Mouse (Mus musculus): Measurements from ENCODE around the gene Foxj2. TPM values are rescaled to one million over a fixed set of nuclear protein-coding genes. Genes with fewer than 3 reads are reported as not detected.

Foxj2 gene
- total and polyA plus RNA-seq, 3 experiments, result 1.9 to 5.4 (median 2.5) TPM

DNA sequence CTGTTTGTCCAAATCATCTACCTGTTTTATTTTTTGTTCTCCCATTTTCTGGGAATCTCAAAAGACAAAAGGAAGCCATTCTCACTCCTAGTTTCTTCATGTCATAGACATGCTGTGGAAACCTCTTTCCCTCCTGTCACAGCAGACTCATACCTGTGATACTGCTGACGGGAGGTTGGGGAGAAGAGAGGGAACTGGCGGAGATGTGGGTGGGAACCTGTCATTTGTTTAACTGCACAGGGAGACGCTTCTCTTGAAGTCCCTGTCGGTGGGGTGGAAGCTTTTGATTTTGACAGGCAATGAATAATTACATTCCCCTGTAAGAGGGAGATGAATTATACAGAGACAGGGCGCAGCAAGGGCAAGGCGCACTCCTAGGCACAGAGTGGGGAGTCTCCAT lies 24.0 kb downstream of the Foxj2 start:
- H3K4me2 ChIP-seq (ENCODE audit: insufficient read depth, low read depth, poor library complexity, severe bottlenecking), result no peak overlapping the region
- TF ChIP-seq RAD21 (IDR thresholded peaks at IDR 0.05; ENCODE audit: low read depth, low read length), result no peak
- TF ChIP-seq ZNF384 (IDR thresholded peaks at IDR 0.05; ENCODE audit: low read depth, low read length), result no peak
- TF ChIP-seq ZKSCAN1 (IDR thresholded peaks at IDR 0.05; ENCODE audit: borderline replicate concordance, low read depth, low read length), result no peak
- no peak for TF ChIP-seq RCOR1 (conservative IDR thresholded peaks at IDR 0.05; ENCODE audit: low read depth, low read length)
- TF ChIP-seq NELFE (IDR thresholded peaks at IDR 0.05; ENCODE audit: low read depth, low read length), result no peak
- TF ChIP-seq MYC (IDR thresholded peaks at IDR 0.05; ENCODE audit: low read depth, low read length), result no peak
- no peak for TF ChIP-seq MAX (IDR thresholded peaks at IDR 0.05; ENCODE audit: low read length)
- TF ChIP-seq EP300 (IDR thresholded peaks at IDR 0.05; ENCODE audit: low read length), result no peak
- no peak for TF ChIP-seq MEF2A (IDR thresholded peaks at IDR 0.05; ENCODE audit: borderline replicate concordance, low read depth, low read length)
- TF ChIP-seq NRF1 (IDR thresholded peaks at IDR 0.05; ENCODE audit: low read depth, low read length), result no peak
- no peak for TF ChIP-seq PAX5 (IDR thresholded peaks at IDR 0.05; ENCODE audit: low read length)
- no peak for TF ChIP-seq BHLHE40 (IDR thresholded peaks at IDR 0.05; ENCODE audit: low read depth, low read length)
- TF ChIP-seq TCF12 (IDR thresholded peaks at IDR 0.05; ENCODE audit: low read depth, low read length), result no peak
- TF ChIP-seq MXI1 (IDR thresholded peaks at IDR 0.05; ENCODE audit: low read depth, low read length), result no peak
- no peak for TF ChIP-seq E2F4 (IDR thresholded peaks at IDR 0.05; ENCODE audit: insufficient replicate concordance, low read depth, low read length)
- dilution Hi-C loops (cut with MboI; ENCODE audit: extremely low pct_ligation_motif_present, extremely low pct_unique_long_range_greater_than_20kb, low sequenced_read_pairs), result no loop called here
- H3K27ac ChIP-seq (ENCODE audit: insufficient read depth, low read depth), result no peak overlapping the region
- H3K4me3 ChIP-seq (replicated peaks in 1 of 3; ENCODE audit: low read depth in 2 of 3, low read length in 2 of 3, poor library complexity in 1 of 3), result no peak overlapping the region
- H3K9ac ChIP-seq (ENCODE audit: insufficient read depth, low read depth), result no peak overlapping the region
- H3K4me1 ChIP-seq (ENCODE audit: control insufficient read depth in 1 of 2, insufficient read depth in 2 of 2), result peaks cover 0 to 2% of the 10 kb centered on the region in 2 experiments; a peak in 1 of 4 replicates
- H3K9me3 ChIP-seq (replicated peaks; ENCODE audit: low read length), result no peaks in the 10 kb centered on the region
- in situ Hi-C loops (cut with MboI; ENCODE audit: low pct_ligation_motif_present, low pct_unique_long_range_greater_than_20kb, low sequenced_read_pairs), result no loop called here
- H3K27me3 ChIP-seq (replicated peaks), result no peaks in the 10 kb centered on the region
- no peak for DNase-seq (ENCODE audit: extremely low read depth)
- H3K79me2 ChIP-seq (replicated peaks; ENCODE audit: control insufficient read depth, extremely low read depth, insufficient read depth, poor library complexity, severe bottlenecking), result no peaks in the 10 kb centered on the region
- peaks cover 34 to 70% of the 10 kb centered on the region in 2 experiments for H3K36me3 ChIP-seq (replicated peaks in 1 of 2; ENCODE audit: control insufficient read depth in 1 of 2, insufficient read depth in 1 of 2, low read length in 1 of 2)

DNA sequence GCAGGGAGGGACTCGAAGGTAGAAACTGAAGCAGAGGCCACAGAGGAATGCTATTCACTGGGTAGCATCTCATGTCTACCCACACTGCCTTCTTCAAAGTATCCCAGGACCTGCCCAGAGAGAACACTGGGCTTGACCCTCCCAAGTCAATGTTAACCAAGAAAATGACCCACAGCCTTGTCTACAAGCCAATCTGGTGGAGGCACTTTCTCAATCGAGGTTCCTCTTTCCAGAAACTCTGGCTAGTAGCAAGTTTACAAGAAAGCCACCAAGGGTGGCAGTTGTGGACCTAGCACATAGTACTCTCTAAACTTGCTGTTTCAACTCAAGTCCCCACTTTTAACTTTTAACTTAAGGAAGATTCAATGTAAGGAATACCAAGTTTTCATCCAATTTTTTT lies 33.0 kb downstream of the Foxj2 start:
- Histone ChIP-seq H3K4me3 (replicated peaks in 1 of 3; ENCODE audit: low read depth in 2 of 3, low read length in 2 of 3, poor library complexity in 1 of 3) (no peak overlapping the region), H3K9ac (ENCODE audit: insufficient read depth, low read depth) (no peak overlapping the region), H3K27ac (ENCODE audit: insufficient read depth, low read depth) (no peak overlapping the region), H3K27me3 (replicated peaks) (no peaks in the 10 kb centered on the region), H3K4me1 (ENCODE audit: control insufficient read depth in 1 of 2, insufficient read depth in 2 of 2) (peaks cover 3 to 31% of the 10 kb centered on the region in 2 experiments; a peak in 3 of 4 replicates), H3K4me2 (ENCODE audit: insufficient read depth, low read depth, poor library complexity, severe bottlenecking) (no peak overlapping the region), H3K79me2 (replicated peaks; ENCODE audit: control insufficient read depth, extremely low read depth, insufficient read depth, poor library complexity, severe bottlenecking) (no peaks in the 10 kb centered on the region), H3K36me3 (replicated peaks in 1 of 2; ENCODE audit: control insufficient read depth in 1 of 2, insufficient read depth in 1 of 2, low read length in 1 of 2) (peaks cover 0 to 23% of the 10 kb centered on the region in 2 experiments), H3K9me3 (replicated peaks; ENCODE audit: low read length) (no peaks in the 10 kb centered on the region)
- dilution Hi-C loops (cut with MboI; ENCODE audit: extremely low pct_ligation_motif_present, extremely low pct_unique_long_range_greater_than_20kb, low sequenced_read_pairs), result no loop called here
- in situ Hi-C loops (cut with MboI; ENCODE audit: low pct_ligation_motif_present, low pct_unique_long_range_greater_than_20kb, low sequenced_read_pairs), result no loop called here
- no peak for DNase-seq (ENCODE audit: extremely low read depth)
- TF ChIP-seq USF1 (IDR thresholded peaks at IDR 0.05; ENCODE audit: low read depth, low read length) (no peak), TBP (conservative IDR thresholded peaks at IDR 0.05; ENCODE audit: low read depth, low read length) (no peak), ELF1 (IDR thresholded peaks at IDR 0.05; ENCODE audit: low read depth, low read length) (no peak), RAD21 (IDR thresholded peaks at IDR 0.05; ENCODE audit: low read depth, low read length) (no peak), POLR2AphosphoS2 (IDR thresholded peaks at IDR 0.05; ENCODE audit: low read depth, low read length) (no peak), BHLHE40 (IDR thresholded peaks at IDR 0.05; ENCODE audit: low read depth, low read length) (no peak), ZNF384 (IDR thresholded peaks at IDR 0.05; ENCODE audit: low read depth, low read length) (no peak), TCF12 (IDR thresholded peaks at IDR 0.05; ENCODE audit: low read depth, low read length) (no peak), JUND (conservative IDR thresholded peaks at IDR 0.05; ENCODE audit: low read depth, low read length) (no peak), RCOR1 (conservative IDR thresholded peaks at IDR 0.05; ENCODE audit: low read depth, low read length) (no peak), ZMIZ1 (IDR thresholded peaks at IDR 0.05; ENCODE audit: low read depth, low read length) (no peak), MAFK (IDR thresholded peaks at IDR 0.05; ENCODE audit: insufficient replicate concordance, low read length) (no peak), ZC3H11A (IDR thresholded peaks at IDR 0.05; ENCODE audit: low read depth, low read length) (no peak), ETS1 (conservative IDR thresholded peaks at IDR 0.05; ENCODE audit: low read depth, low read length) (no peak), MXI1 (IDR thresholded peaks at IDR 0.05; ENCODE audit: low read depth, low read length) (no peak)
